Mouse (Mus musculus) lung, adult 2 months (tissue): ENCODE data around the gene Negr1.

Experiments
- CTCF ChIP-seq: fragments of 200-500 bp; IDR thresholded peaks from 2 replicates; pipeline ENCODE4 v1.5.1; 2011; ENCODE audit warnings: mild to moderate bottlenecking, low read length, control low read depth; ENCODE audit not compliant: insufficient read depth
- POLR2A ChIP-seq: fragments of 200-500 bp; IDR thresholded peaks from 2 replicates; pipeline ENCODE4 v1.6.1; 2011; ENCODE audit warnings: low read depth, mild to moderate bottlenecking, control low read depth, low read length, borderline replicate concordance; ENCODE audit errors: extremely low read depth

DNA sequence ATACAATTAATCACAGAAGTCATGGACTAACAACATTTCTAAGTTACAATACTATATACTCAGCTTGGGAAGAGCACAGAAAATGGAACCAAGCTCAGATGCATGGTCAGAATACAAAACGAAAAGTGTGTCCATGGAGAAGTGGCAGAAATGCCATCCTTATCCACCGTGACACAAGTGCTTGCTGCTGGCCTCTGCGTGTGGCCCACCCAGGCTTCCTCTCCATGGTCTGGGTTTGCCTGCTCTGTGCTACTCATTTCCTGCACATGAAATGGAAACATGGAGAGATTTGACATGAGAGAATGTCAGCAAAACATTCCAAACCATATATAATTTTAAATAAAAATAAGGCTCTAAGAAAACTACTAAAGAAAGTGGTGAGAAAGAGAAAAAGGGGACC, 645.2 kb downstream of the Negr1 start:
- TF ChIP-seq CTCF (no peak), POLR2A (no peak)
